Mouse (Mus musculus) ES-E14 (cell line): ENCODE results near the gene Kcnj10. TPM values are rescaled to one million over a fixed set of nuclear protein-coding genes. Genes with fewer than 3 reads are reported as not detected.

Source experiments
- DNase-seq: peaks from one replicate; pipeline ENCODE4 v3.0.0-alpha.2; 2013; ENCODE audit warnings: low read depth, low spot score
- H3K27ac ChIP-seq: 2 replicates; pipeline ENCODE4 v1.5.1; 2012; ENCODE audit warnings: low read depth, mild to moderate bottlenecking, low read length, moderate library complexity, mixed read lengths; ENCODE audit not compliant: poor library complexity, insufficient read depth, severe bottlenecking
- H3K36me3 ChIP-seq: 2 replicates; pipeline ENCODE4 v1.6.1; 2012; ENCODE audit warnings: mild to moderate bottlenecking, low read length, moderate library complexity, mixed read lengths; ENCODE audit not compliant: control insufficient read depth, poor library complexity, insufficient read depth, severe bottlenecking
- H3K4me1 ChIP-seq, 2 experiments: fragments of 150-350 bp in 1 of 2; sonication (generic) in 1 of 2; 2 replicates each; pipeline ENCODE4 v1.6.1; 2012; ENCODE audit warnings: low read length in 2 of 2, mild to moderate bottlenecking in 1 of 2, mixed read lengths in 1 of 2; ENCODE audit not compliant: control insufficient read depth in 2 of 2, insufficient read depth in 2 of 2, poor library complexity in 1 of 2
- H3K4me3 ChIP-seq, 2 experiments: fragments of 150-350 bp in 1 of 2; sonication (generic) in 1 of 2; 2 replicates each; pipeline ENCODE4 v1.5.1; 2012; ENCODE audit warnings: low read length in 2 of 2, low read depth in 1 of 2, mild to moderate bottlenecking in 1 of 2, mixed read lengths in 1 of 2; ENCODE audit not compliant: insufficient read depth in 1 of 2, poor library complexity in 1 of 2, severe bottlenecking in 1 of 2
- H3K9ac ChIP-seq: 2 replicates; pipeline ENCODE4 v1.6.1; 2012; ENCODE audit warnings: low read depth, mild to moderate bottlenecking, low read length, mixed read lengths; ENCODE audit not compliant: poor library complexity, insufficient read depth, severe bottlenecking
- H3K9me3 ChIP-seq: fragments of 150-350 bp; sonication (generic); 2 replicates; pipeline ENCODE4 v1.6.1; 2012; ENCODE audit warnings: low read depth, mild to moderate bottlenecking, low read length; ENCODE audit not compliant: control insufficient read depth, insufficient read depth
- CHD2 ChIP-seq: IDR thresholded peaks from 2 replicates; pipeline ENCODE4 v1.6.1; 2014; ENCODE audit warnings: mild to moderate bottlenecking, low read depth, low read length, inconsistent platforms
- HCFC1 ChIP-seq: IDR thresholded peaks from 2 replicates; pipeline ENCODE4 v1.6.1; 2012; ENCODE audit warnings: low read length, inconsistent platforms, borderline replicate concordance; ENCODE audit not compliant: insufficient read depth
- MAFK ChIP-seq: IDR thresholded peaks from 2 replicates; pipeline ENCODE4 v1.6.1; 2014; ENCODE audit warnings: mild to moderate bottlenecking, low read depth, low read length, inconsistent platforms; ENCODE audit not compliant: insufficient read depth
- ZC3H11A ChIP-seq: IDR thresholded peaks from 2 replicates; pipeline ENCODE4 v1.6.1; 2012; ENCODE audit warnings: low read depth, mild to moderate bottlenecking, inconsistent platforms, low read length, borderline replicate concordance
- ZNF384 ChIP-seq: IDR thresholded peaks from 2 replicates; pipeline ENCODE4 v1.6.1; 2012; ENCODE audit warnings: low read depth, low read length, inconsistent platforms
- in situ Hi-C, 2 experiments: fragments of 600-800 bp; cut with MboI; formaldehyde crosslinking; loops; one replicate each; pipeline ENCODE4 v1.15.1; 2025; ENCODE audit warnings: low sequenced_read_pairs in 2 of 2, inconsistent platforms in 1 of 2; ENCODE audit not compliant: unreplicated experiment in 2 of 2
- total RNA-seq: library from RNA; depleted of rRNA; stranded (reverse); fragments of 300-350 nt; gene quantifications from 2 replicates; pipeline ENCODE4 v1.2.3, GENCODE M21; 2012

The Kcnj10 gene
- total RNA-seq, 1 experiment, result 0.80 TPM

GRCm38 (mm10) chr1:172392643-172393170 is 51.7 kb downstream of the Kcnj10 start:
- TF ChIP-seq ZC3H11A (no peak), MAFK (no peak), ZNF384 (no peak), HCFC1 (no peak), CHD2 (no peak)
- DNase-seq, result no peak
- no peaks in the 10 kb centered on the region for H3K36me3 ChIP-seq
- H3K4me3 ChIP-seq, result no peak overlapping the region
- in situ Hi-C loops, result no loop called here
- 0 out of 4 replicates have a peak, but pooled peaks cover 1 to 2% of the 10 kb centered on the region in 2 experiments for H3K4me1 ChIP-seq
- no peak overlapping the region for H3K9ac ChIP-seq
- no peak overlapping the region for H3K27ac ChIP-seq
- H3K9me3 ChIP-seq, result no peaks in the 10 kb centered on the region

DNA sequence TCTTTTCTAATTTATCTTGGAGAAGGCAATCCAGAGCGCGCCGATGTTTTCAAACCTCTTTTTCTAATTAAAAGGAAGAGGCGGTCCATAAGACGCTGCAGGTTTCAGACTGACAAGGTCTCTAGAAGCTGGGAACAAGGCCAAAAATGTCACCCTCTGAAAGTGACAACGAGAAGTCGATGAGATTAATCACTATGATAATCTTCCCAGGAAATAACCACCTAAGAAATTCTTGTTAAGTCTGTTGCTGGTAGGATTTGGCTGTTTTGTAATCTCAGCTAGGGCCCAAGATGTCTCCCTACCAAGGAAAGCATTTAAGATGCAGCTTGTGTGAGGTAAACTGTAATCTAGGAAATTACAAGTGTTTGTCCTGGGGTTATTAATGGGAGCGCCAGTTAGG is 52.7 kb downstream of the Kcnj10 start:
- DNase-seq, result no peak
- Histone ChIP-seq H3K27ac (no peak overlapping the region), H3K4me1 (0 out of 4 replicates have a peak, but pooled peaks cover 1 to 2% of the 10 kb centered on the region in 2 experiments), H3K4me3 (no peak overlapping the region), H3K9me3 (no peaks in the 10 kb centered on the region), H3K36me3 (no peaks in the 10 kb centered on the region), H3K9ac (no peak overlapping the region)
- in situ Hi-C loops, result no loop called here
- TF ChIP-seq MAFK (no peak), HCFC1 (no peak), CHD2 (no peak), ZC3H11A (no peak), ZNF384 (no peak)

DNA sequence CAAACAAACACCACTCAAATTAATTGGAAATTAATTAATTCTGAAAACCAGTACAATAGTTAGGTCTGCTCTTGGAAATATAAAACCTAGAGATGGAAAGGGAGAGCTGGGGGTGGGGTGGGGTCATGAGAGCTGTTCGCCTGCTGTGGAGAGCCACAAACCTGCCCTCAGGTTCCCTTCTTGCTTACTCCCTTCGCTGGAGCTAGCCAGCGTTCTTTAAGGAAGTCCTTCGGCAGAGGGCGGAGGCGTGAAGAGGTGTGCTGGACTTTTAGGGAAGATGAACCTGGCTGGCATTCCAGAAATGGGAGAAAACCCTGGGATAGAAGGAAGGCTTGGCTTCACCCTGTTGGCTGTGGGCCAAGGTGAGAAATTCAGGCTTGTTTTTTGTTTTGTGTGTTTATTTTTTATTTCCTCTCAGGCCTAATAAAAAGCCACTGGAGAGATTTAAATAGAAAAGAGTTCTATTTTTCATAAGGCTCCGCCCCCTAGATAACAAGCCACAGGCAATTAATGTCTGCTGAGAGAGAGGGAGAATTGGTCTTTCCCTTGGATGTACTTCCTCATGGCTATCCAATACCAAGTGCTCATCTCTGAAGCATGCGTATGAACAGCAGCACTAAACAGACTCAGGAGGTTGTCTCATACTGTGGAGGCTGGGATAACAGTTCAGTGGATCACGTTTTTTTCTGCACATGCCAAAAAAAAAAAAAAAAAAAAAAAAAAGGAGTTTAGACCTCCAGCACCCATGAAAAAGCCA is 56.2 kb downstream of the Kcnj10 start:
- no peak overlapping the region for H3K4me3 ChIP-seq
- no peaks in the 10 kb centered on the region for H3K36me3 ChIP-seq
- H3K27ac ChIP-seq, result no peak overlapping the region
- TF ChIP-seq MAFK (no peak), CHD2 (no peak), ZC3H11A (no peak), ZNF384 (no peak), HCFC1 (no peak)
- no peak overlapping the region for H3K9ac ChIP-seq
- H3K4me1 ChIP-seq, result 0 out of 4 replicates have a peak, but pooled peaks cover 0 to 2% of the 10 kb centered on the region in 2 experiments
- in situ Hi-C loops, result no loop called here
- H3K9me3 ChIP-seq, result no peaks in the 10 kb centered on the region
- DNase-seq, result no peak

- Histone ChIP-seq H3K9me3 (no peaks in the 10 kb centered on the region), H3K4me1 (no peaks in the 10 kb centered on the region), H3K27ac (no peak overlapping the region), H3K9ac (no peak overlapping the region), H3K4me3 (no peak overlapping the region), H3K36me3 (no peaks in the 10 kb centered on the region)
- no peak for DNase-seq
- in situ Hi-C loops, result loop anchor here (25.0 kb wide), 2 partner anchors 231 to 981 kb away; partner anchors contain the start of gene Dusp23 (in 1 of the 2)
- no peak for TF ChIP-seq ZNF384
Observed at GRCm38 (mm10) chr1:172406077-172406706, 65.2 kb downstream of the Kcnj10 start.
